Mouse (Mus musculus) bone marrow, adult 2 months (tissue): ENCODE measurements at regions not wholly inside any gene's neighbourhood (a gene's known extent, or its start where the extent isn't known, plus 50 kb on each side); places are given as distances from the start of the nearest gene placed in this dataset.

Source experiments
- CTCF ChIP-seq: fragments of 200-500 bp; IDR thresholded peaks from 2 replicates; pipeline ENCODE4 v1.5.1; 2011; ENCODE audit warnings: low read length, control low read depth; ENCODE audit not compliant: control insufficient read depth, insufficient read depth
- POLR2A ChIP-seq: fragments of 200-500 bp; IDR thresholded peaks from 2 replicates; pipeline ENCODE4 v1.6.1; 2011; ENCODE audit warnings: low read depth, mild to moderate bottlenecking, control low read depth, low read length, borderline replicate concordance; ENCODE audit not compliant: control insufficient read depth

DNA sequence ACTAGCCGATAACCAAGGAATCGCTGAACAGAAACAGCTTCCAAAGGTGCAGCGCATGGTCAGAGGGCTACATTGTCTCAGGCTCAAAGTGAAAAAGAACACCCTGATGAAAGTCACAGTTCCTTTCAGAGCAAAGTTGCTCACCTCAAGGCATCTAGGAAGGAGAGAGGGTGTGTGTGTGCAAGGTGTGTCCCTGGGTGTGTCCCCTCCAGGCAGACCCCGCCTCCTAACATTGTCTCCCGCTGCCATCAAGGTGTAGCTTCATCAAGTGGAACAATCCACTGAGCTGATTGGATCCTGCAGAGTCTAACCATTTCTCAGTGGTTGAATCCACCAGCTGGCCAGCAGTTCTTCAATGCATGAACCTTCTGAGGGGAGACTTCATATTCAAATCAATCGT lies 117.8 kb downstream of the Basp1 start:
- TF ChIP-seq CTCF (no peak), POLR2A (no peak)
